Mouse (Mus musculus): ENCODE results near the gene Fgd1. TPM values are rescaled to one million over a fixed set of nuclear protein-coding genes. Genes with fewer than 3 reads are reported as not detected.

Gene Fgd1
- 12.8 and 12.9 TPM in 2 replicates for polyA plus RNA-seq (2016; fragmentation: Nextera tagmentation; extraction: Ambion mirVana)

- peak within 1 kb of the TSS; percentile 72 for H3K27ac ChIP-seq
- no peak for ATAC-seq (ENCODE audit: low FRiP score, low read depth)
- no peaks in the 10 kb centered on the region for H3K9me3 ChIP-seq
- peaks cover 15% of the 10 kb centered on the region for H3K4me1 ChIP-seq
- H3K4me2 ChIP-seq (replicated peaks): peak within 1 kb of the TSS; percentile 68
- peak within 1 kb of the TSS; percentile 66 for H3K4me3 ChIP-seq
- H3K9ac ChIP-seq: peak within 1 kb of the TSS; percentile 81
- no peaks in the 10 kb centered on the region for H3K36me3 ChIP-seq
- H3K27me3 ChIP-seq (replicated peaks): no peaks in the 10 kb centered on the region
- 96% methylated on average over 8 of the region's 8 CpGs for WGBS
Measured at GRCm38 (mm10) chrX:151045850-151046249, at the start of gene Fgd1. TSS of gene Fgd1 (plus strand) at chrX:151046150.

- Histone ChIP-seq H3K4me3 (no peak overlapping the region), H3K4me2 (replicated peaks) (no peak overlapping the region), H3K36me3 (peaks cover 42% of the 10 kb centered on the region; the same call in 1 of the 2 replicates), H3K9me3 (no peaks in the 10 kb centered on the region), H3K27ac (no peak overlapping the region), H3K9ac (no peak overlapping the region), H3K27me3 (replicated peaks) (no peaks in the 10 kb centered on the region), H3K4me1 (no peaks in the 10 kb centered on the region)
- ATAC-seq (ENCODE audit: low FRiP score, low read depth): no peak
- 93% methylated on average over 3 of the region's 3 CpGs for WGBS
Measured at GRCm38 (mm10) chrX:150996775-150997174, 49.2 kb upstream of the Fgd1 start.

- Histone ChIP-seq H3K4me3 (peak within 1 kb of the TSS; percentile 39), H3K9me3 (no peaks in the 10 kb centered on the region), H3K27me3 (replicated peaks) (no peaks in the 10 kb centered on the region), H3K36me3 (no peaks in the 10 kb centered on the region), H3K4me1 (no peaks in the 10 kb centered on the region), H3K9ac (peak within 1 kb of the TSS; percentile 42; the same call in 1 of the 2 replicates), H3K27ac (no peak within 1 kb of the TSS), H3K4me2 (replicated peaks) (peak within 1 kb of the TSS; percentile 59)
- peak; percentile 97 for ATAC-seq (ENCODE audit: low FRiP score, low read depth)
- WGBS: 22% methylated on average over 43 of the region's 43 CpGs
Measured at GRCm38 (mm10) chrX:151016938-151017877, 28.7 kb upstream of the Fgd1 start, which contains the start of gene Gnl3l. TSS of gene Gnl3l (minus strand) at chrX:151017322.

GRCm38 (mm10) chrX:151017897-151018296 is 28.1 kb upstream of the Fgd1 start:
- H3K9me3 ChIP-seq: no peaks in the 10 kb centered on the region
- no peaks in the 10 kb centered on the region for H3K4me1 ChIP-seq
- no peaks in the 10 kb centered on the region for H3K27me3 ChIP-seq (replicated peaks)
- no peak overlapping the region for H3K27ac ChIP-seq
- peak overlapping the region; percentile 39 for H3K4me3 ChIP-seq
- WGBS: 12% methylated on average over 3 of the region's 3 CpGs
- ATAC-seq (ENCODE audit: low FRiP score, low read depth): no peak
- no peaks in the 10 kb centered on the region for H3K36me3 ChIP-seq
- peak overlapping the region; percentile 59 for H3K4me2 ChIP-seq (replicated peaks)
- 0 out of 2 replicates have a peak overlapping the region, but pooled peaks have one; percentile 26 for H3K9ac ChIP-seq

- H3K9me3 ChIP-seq: no peaks in the 10 kb centered on the region
- H3K36me3 ChIP-seq: no peaks in the 10 kb centered on the region
- peak overlapping the region; percentile 59; the same call in 1 of the 2 replicates for H3K4me2 ChIP-seq (replicated peaks)
- WGBS: 83% methylated on average over 3 of the region's 3 CpGs
- no peaks in the 10 kb centered on the region for H3K4me1 ChIP-seq
- H3K27ac ChIP-seq: no peak overlapping the region
- no peak overlapping the region for H3K9ac ChIP-seq
- ATAC-seq (ENCODE audit: low FRiP score, low read depth): no peak
- no peak overlapping the region for H3K4me3 ChIP-seq
- no peaks in the 10 kb centered on the region for H3K27me3 ChIP-seq (replicated peaks)
Measured at GRCm38 (mm10) chrX:151018798-151019197, 27.2 kb upstream of the Fgd1 start.

GRCm38 (mm10) chrX:151031400-151031799 is 14.6 kb upstream of the Fgd1 start:
- no peaks in the 10 kb centered on the region for H3K27me3 ChIP-seq (replicated peaks)
- H3K4me3 ChIP-seq: no peak overlapping the region
- 70% methylated on average over 3 of the region's 3 CpGs for WGBS
- no peak overlapping the region for H3K4me2 ChIP-seq (replicated peaks)
- no peaks in the 10 kb centered on the region for H3K36me3 ChIP-seq
- no peak overlapping the region for H3K27ac ChIP-seq
- H3K9ac ChIP-seq: no peak overlapping the region
- no peaks in the 10 kb centered on the region for H3K4me1 ChIP-seq
- ATAC-seq (ENCODE audit: low FRiP score, low read depth): no peak
- H3K9me3 ChIP-seq: no peaks in the 10 kb centered on the region

- no peaks in the 10 kb centered on the region for H3K27me3 ChIP-seq (replicated peaks)
- no peak overlapping the region for H3K9ac ChIP-seq
- no peaks in the 10 kb centered on the region for H3K36me3 ChIP-seq
- no peak overlapping the region for H3K4me2 ChIP-seq (replicated peaks)
- ATAC-seq (ENCODE audit: low FRiP score, low read depth): no peak
- no peak overlapping the region for H3K4me3 ChIP-seq
- H3K4me1 ChIP-seq: no peaks in the 10 kb centered on the region
- WGBS: 46% methylated on average over 5 of the region's 5 CpGs
- no peaks in the 10 kb centered on the region for H3K9me3 ChIP-seq
- no peak overlapping the region for H3K27ac ChIP-seq
Measured at GRCm38 (mm10) chrX:151041223-151041622, 4.7 kb upstream of the Fgd1 start.

- H3K4me3 ChIP-seq: peak overlapping the region; percentile 66
- H3K4me1 ChIP-seq: peaks cover 15% of the 10 kb centered on the region
- no peaks in the 10 kb centered on the region for H3K9me3 ChIP-seq
- peak overlapping the region; percentile 68 for H3K4me2 ChIP-seq (replicated peaks)
- H3K9ac ChIP-seq: no peak overlapping the region
- H3K27ac ChIP-seq: no peak overlapping the region
- no peaks in the 10 kb centered on the region for H3K36me3 ChIP-seq
- no peak; the same call in 1 of the 2 replicates for ATAC-seq (ENCODE audit: low FRiP score, low read depth)
- no peaks in the 10 kb centered on the region for H3K27me3 ChIP-seq (replicated peaks)
- WGBS: 43% methylated on average over 11 of the region's 11 CpGs
Measured at GRCm38 (mm10) chrX:151046321-151046720, 371 bp downstream of the Fgd1 start.

- Histone ChIP-seq H3K36me3 (no peaks in the 10 kb centered on the region), H3K4me1 (peaks cover 15% of the 10 kb centered on the region), H3K27ac (peak overlapping the region; percentile 72), H3K9me3 (no peaks in the 10 kb centered on the region), H3K4me2 (replicated peaks) (peak overlapping the region; percentile 68), H3K4me3 (peak overlapping the region; percentile 66), H3K27me3 (replicated peaks) (no peaks in the 10 kb centered on the region), H3K9ac (peak overlapping the region; percentile 81)
- peak; percentile 93 for ATAC-seq (ENCODE audit: low FRiP score, low read depth)
- WGBS: 24% methylated on average over 41 of the region's 62 CpGs
Measured at GRCm38 (mm10) chrX:151046777-151047430, 954 bp downstream of the Fgd1 start.

- peak; percentile 71 for ATAC-seq (ENCODE audit: low FRiP score, low read depth)
- H3K9ac ChIP-seq: peak overlapping the region; percentile 81
- WGBS: 30% methylated on average over 42 of the region's 56 CpGs
Measured at GRCm38 (mm10) chrX:151047431-151048058, 1.6 kb downstream of the Fgd1 start.

GRCm38 (mm10) chrX:151049661-151050215 is 3.8 kb downstream of the Fgd1 start:
- no peaks in the 10 kb centered on the region for H3K27me3 ChIP-seq (replicated peaks)
- peak overlapping the region; percentile 68 for H3K4me2 ChIP-seq (replicated peaks)
- H3K4me1 ChIP-seq: peaks cover 15% of the 10 kb centered on the region
- no peaks in the 10 kb centered on the region for H3K9me3 ChIP-seq
- no peak for ATAC-seq (ENCODE audit: low FRiP score, low read depth)
- no peak overlapping the region for H3K27ac ChIP-seq
- no peaks in the 10 kb centered on the region for H3K36me3 ChIP-seq
- H3K4me3 ChIP-seq: no peak overlapping the region
- H3K9ac ChIP-seq: no peak overlapping the region
- 53% methylated on average over 8 of the region's 8 CpGs for WGBS

More at GRCm38 (mm10) chrX:151047431-151048058, 1.6 kb downstream of the Fgd1 start:
- no peaks in the 10 kb centered on the region for H3K36me3 ChIP-seq
- peaks cover 15% of the 10 kb centered on the region for H3K4me1 ChIP-seq
- peak overlapping the region; percentile 68 for H3K4me2 ChIP-seq (replicated peaks)
- H3K4me3 ChIP-seq: peak overlapping the region; percentile 66
- no peaks in the 10 kb centered on the region for H3K9me3 ChIP-seq
- H3K27me3 ChIP-seq (replicated peaks): no peaks in the 10 kb centered on the region
- peak overlapping the region; percentile 72 for H3K27ac ChIP-seq
